Mouse (Mus musculus) cortical plate, adult 2 months (tissue): Measurements from ENCODE around the gene Usp3. TPM values are rescaled to one million over a fixed set of nuclear protein-coding genes. Genes with fewer than 3 reads are reported as not detected.

Experiments
- H3K27ac ChIP-seq: fragments of 200-500 bp; 2 replicates; pipeline ENCODE4 v1.5.1; 2012; ENCODE audit warnings: low read length, control low read depth, inconsistent platforms; ENCODE audit not compliant: insufficient read depth
- H3K4me1 ChIP-seq: fragments of 200-500 bp; 2 replicates; pipeline ENCODE4 v1.6.1; 2011; ENCODE audit warnings: low read length; ENCODE audit not compliant: control insufficient read depth, insufficient read depth
- H3K4me3 ChIP-seq: fragments of 200-500 bp; 2 replicates; pipeline ENCODE4 v1.5.1; 2011; ENCODE audit warnings: mild to moderate bottlenecking, low read length, control low read depth; ENCODE audit not compliant: insufficient read depth
- CTCF ChIP-seq: fragments of 200-500 bp; IDR thresholded peaks from 2 replicates; pipeline ENCODE4 v1.5.1; 2011; ENCODE audit warnings: mild to moderate bottlenecking, control low read depth, low read length; ENCODE audit not compliant: insufficient read depth; ENCODE audit errors: extremely low read depth
- POLR2A ChIP-seq: fragments of 200-500 bp; IDR thresholded peaks from 2 replicates; pipeline ENCODE4 v1.6.1; 2011; ENCODE audit warnings: mild to moderate bottlenecking, low read length, control low read depth; ENCODE audit not compliant: insufficient read depth; ENCODE audit errors: extremely low read depth
- polyA plus RNA-seq: library from polyadenylated mRNA; depleted of rRNA; stranded (reverse); fragments of >200 nt; gene quantifications from 2 replicates; pipeline ENCODE4 v1.2.3, GENCODE M21; 2012

Gene Usp3
- polyA plus RNA-seq, 1 experiment = 26.7 TPM

DNA sequence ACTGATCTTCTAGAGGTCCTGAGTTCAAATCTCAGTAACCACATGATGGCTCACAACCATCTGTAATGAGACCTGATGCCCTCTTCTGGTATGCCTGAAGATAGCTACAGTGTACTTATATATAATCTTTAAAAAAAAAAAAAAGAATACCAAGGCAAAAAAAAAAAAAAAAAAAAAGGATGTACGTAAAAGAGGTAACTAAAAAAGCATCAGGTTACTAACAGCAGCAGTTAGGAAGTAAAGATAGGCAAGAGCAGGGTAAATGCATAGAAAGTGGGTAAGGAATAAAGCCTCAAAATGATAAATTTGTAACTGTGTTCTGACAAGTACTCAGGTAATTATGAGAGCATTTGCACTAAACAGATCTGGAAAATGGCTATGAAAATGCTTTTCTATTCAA is 12.2 kb downstream of the Usp3 start:
- Histone ChIP-seq H3K4me3 (no peak overlapping the region), H3K4me1 (no peaks in the 10 kb centered on the region), H3K27ac (no peak overlapping the region)
- TF ChIP-seq POLR2A = no peak
- TF ChIP-seq CTCF = no peak

DNA sequence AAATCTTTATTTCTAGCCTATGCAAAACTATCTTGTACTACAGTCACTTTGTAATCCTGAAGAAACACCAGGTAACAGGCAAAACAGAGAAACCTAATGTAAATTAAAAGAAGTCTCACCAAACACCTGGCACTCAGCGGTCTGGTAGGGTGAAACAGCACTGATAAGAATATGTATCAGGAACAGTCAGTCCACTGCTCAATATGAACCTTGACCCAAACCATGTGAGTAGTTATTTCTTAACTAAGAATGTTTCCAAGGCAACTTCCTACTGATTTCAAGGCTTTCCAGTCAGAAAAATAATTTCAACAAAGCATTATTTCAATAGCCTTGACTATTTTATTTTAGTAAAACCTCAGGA is 17.1 kb downstream of the Usp3 start:
- no peak overlapping the region for H3K4me3 ChIP-seq
- no peak overlapping the region for H3K27ac ChIP-seq
- TF ChIP-seq CTCF (no peak), POLR2A (no peak)
- H3K4me1 ChIP-seq = no peaks in the 10 kb centered on the region; the same call in 1 of the 2 replicates

DNA sequence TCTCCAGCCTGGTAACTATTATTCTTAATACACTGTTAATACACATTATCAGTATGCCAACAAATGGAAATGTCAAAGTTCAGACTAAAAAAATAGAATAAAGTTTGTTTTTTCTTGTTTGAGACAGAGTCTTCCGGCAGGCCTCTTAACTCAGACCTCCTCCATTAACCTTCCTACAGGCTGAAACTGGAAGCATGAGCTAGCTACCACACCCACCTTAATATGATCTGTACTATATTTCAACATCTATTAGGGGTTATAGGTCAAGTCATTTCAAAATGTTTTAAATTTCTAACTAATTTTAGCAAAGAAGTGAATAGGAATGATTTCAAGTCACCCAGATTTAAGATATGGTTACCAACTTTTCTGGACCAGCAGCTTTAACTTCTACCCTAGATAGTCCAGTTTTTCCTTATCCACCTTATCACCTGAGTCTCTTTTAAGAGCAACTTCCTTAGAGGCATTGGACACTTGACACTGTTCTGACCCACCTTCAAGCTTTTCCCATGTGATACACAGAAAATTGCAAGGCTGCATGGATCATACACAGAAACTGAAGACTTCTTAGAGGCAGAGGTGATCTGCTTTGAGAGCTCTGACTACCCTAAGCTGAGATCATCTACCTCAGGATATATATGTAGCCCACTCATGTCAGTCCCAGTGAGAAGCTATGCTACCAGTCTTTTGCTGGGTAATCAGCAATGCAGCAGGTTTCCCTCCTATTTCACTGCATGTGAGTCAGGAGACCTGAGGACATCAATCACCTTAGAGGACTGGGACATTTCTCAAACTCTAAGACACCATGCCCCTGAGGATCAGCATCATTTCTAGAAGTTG is 17.7 kb downstream of the Usp3 start:
- Histone ChIP-seq H3K27ac (no peak overlapping the region), H3K4me3 (no peak overlapping the region), H3K4me1 (no peaks in the 10 kb centered on the region; the same call in 1 of the 2 replicates)
- no peak for TF ChIP-seq POLR2A
- TF ChIP-seq CTCF = no peak

DNA sequence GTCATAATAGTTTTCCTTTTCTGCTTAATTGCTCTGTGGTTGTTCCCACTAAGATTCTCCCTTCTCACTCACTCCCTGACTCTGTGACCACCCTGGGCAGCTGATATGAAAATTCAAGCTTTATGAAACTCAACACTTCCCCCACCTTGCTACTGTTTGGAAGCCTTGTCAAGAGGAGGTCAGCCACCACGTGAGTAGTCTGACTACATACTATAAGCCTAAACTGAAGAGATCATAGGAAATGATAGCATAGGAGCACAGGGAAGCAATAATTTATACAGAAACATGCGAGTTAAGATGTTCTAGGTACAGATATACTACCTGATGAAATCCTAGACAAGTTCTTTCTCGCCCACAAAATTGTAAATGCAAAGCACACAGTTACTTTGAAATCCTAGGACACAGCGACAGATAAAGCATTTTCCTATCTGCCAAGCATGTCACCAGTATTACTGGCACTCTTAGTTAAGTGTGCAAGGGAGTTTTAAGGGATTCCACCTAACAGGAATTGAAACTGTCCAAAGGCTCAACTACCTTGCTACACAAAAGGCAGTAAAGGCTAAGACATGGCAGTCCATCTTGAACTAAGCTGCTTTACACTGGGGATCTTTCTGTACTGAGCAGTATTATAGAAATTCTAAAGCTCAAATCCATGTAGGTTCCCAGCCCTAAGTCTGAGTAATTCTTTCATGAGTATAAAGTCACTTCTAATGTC is 20.8 kb downstream of the Usp3 start:
- Histone ChIP-seq H3K27ac (no peak overlapping the region), H3K4me3 (no peak overlapping the region), H3K4me1 (no peaks in the 10 kb centered on the region; the same call in 1 of the 2 replicates)
- TF ChIP-seq CTCF (no peak), POLR2A (no peak)

DNA sequence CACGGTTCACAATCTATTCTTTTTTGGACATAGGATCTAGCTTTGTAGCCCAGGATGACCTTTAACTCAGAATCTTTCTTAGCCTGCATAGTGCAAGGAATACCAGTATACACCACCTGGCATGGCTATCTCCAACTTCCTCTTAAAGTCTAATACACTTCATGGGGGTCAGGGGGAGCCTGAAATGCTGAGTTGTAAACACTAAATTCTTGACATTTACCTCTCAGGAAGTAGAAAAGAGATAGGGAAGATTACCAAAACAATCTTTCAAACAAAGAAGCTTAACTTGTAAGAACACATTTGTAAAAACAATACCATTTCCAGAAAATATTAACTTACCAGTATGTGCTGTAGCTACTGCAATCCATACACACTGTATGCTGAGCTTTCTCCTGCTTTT is 30.7 kb downstream of the Usp3 start:
- H3K4me3 ChIP-seq = no peak overlapping the region
- no peak overlapping the region for H3K27ac ChIP-seq
- no peaks in the 10 kb centered on the region for H3K4me1 ChIP-seq
- TF ChIP-seq CTCF = no peak
- TF ChIP-seq POLR2A = no peak

DNA sequence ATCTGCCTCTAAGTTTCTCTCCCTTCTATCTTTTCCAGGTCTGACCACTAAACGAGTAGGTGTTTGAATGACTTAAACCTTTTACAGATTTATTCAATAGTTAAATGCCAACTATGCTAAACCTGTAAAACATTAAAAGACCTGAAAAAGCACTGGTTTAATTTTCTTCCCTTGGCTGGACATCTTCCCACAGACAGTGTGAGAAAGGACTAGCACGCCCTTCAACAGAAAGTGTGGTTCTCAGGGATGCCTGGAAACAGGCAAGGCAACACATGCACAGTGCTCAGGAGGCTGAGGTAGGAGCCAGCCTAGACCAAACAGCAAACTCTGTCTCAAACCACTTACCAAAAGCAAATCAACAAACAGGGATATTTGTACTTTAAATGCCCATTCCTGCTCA is 31.4 kb downstream of the Usp3 start:
- H3K27ac ChIP-seq = no peak overlapping the region
- no peaks in the 10 kb centered on the region for H3K4me1 ChIP-seq
- TF ChIP-seq CTCF (no peak), POLR2A (no peak)
- no peak overlapping the region for H3K4me3 ChIP-seq

DNA sequence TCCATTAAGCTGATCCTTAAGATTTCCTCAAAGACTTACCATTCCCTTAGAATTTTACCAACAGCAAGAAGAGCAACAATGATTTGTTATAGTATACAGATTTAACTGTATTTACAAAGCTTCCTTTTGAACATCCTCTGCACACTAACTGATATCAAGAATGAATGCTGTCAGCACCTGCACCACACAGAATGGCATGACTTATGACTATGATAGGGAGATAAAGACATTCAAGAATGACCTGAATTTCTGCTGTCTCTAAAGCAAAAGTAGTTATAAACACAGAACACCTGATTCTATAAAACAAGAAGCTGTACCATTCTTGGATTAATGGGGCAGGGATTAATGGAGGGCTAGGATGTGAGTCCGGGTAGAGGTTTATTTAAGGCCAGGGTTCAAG is 32.2 kb downstream of the Usp3 start:
- Histone ChIP-seq H3K27ac (no peak overlapping the region), H3K4me1 (no peaks in the 10 kb centered on the region), H3K4me3 (no peak overlapping the region)
- TF ChIP-seq POLR2A (no peak), CTCF (no peak)

DNA sequence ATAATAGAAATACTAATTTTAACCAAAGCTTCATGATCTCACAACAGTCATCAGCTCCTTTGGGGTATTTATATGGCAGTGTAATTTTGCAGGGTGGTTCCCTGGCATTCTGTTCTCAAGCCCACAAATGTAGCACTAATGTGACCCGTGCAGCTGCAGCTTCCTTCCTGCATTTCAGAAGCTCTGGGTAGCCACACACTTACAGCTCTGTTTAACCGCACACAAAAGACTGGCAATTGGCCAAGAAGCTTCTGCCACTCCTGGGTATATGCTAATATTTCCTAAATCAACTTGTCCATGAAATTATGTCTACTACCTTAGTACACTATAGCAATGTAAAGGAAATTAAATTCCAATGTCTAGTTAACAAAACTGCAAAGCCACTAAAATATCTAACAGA is 32.6 kb downstream of the Usp3 start:
- no peaks in the 10 kb centered on the region for H3K4me1 ChIP-seq
- TF ChIP-seq POLR2A (no peak), CTCF (no peak)
- no peak overlapping the region for H3K4me3 ChIP-seq
- H3K27ac ChIP-seq = no peak overlapping the region

DNA sequence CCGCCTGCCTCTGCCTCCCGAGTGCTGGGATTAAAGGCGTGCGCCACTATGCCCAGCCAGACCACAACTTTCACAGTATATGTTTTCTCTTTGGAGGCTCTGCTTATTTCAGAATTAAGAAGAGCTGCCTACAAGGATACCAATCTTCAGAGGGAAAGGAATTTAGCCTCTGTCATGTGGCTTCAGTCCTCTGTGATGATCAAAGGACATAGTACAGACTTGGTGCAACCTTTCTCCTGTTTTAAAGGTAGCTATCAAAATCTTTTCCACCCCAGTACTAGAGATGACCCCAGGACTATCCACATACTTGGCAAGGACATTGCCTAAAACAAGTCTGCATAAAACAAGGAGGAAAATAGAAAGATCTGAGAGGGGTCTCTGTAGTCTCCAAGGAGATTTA is 34.0 kb downstream of the Usp3 start:
- Histone ChIP-seq H3K4me3 (no peak overlapping the region), H3K4me1 (no peaks in the 10 kb centered on the region), H3K27ac (no peak overlapping the region)
- TF ChIP-seq CTCF = no peak
- no peak for TF ChIP-seq POLR2A

DNA sequence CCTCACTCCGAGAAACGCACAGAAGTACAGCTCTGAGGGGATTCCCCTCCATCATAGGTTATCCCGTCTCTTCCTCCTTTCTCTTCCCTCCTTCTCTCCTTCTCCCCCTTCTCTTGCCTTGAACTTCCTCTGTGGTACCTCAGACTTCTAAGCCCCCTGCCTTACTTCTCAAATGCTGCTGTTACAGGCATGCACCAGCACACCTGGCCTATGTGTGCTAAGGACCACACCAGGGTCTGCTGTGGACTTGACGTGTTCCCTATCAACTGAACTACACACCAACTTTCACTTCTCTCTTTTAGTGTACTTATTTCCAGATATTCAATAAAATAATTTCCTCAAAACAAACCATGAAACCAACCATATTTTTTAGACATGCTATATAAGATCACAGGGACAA is 50.2 kb downstream of the Usp3 start:
- Histone ChIP-seq H3K4me3 (no peak overlapping the region), H3K27ac (no peak overlapping the region), H3K4me1 (no peaks in the 10 kb centered on the region)
- TF ChIP-seq POLR2A = no peak
- no peak for TF ChIP-seq CTCF
